Mouse (Mus musculus) thymus, adult 18-20 months (tissue): ENCODE results near the gene Dguok.

ENCODE experiments used
- DNase-seq, 2 experiments: peaks; one replicate each; pipeline ENCODE4 v3.0.0; 2022; ENCODE audit warnings: mixed read lengths in 2 of 2

The Dguok gene

GRCm38 (mm10) chr6:83506258-83507167 is at the start of gene Dguok:
Dguok (minus strand) TSS chr6:83506969.
- peak; percentile 98 to 99 for DNase-seq

DNA sequence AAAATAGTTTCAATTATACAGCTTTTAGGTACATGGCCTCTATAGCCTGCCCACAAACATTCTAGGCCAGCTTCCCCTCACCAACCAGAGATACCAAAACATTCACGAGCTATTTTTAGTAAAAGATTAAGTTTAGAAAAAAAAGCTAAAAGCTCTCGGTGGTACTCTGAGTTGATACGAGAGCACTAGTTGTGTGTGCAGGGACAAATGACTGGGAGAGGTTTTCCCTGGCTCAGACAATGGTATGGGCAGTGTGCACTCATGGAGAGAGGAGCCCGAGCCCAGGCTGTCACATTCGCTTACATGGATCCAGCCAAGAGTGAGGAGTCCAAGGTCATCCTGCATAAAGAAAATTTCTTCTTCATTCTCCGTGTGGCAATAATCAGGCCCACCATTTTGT is 49.2 kb upstream of the Dguok start:
- DNase-seq, result no peak

DNA sequence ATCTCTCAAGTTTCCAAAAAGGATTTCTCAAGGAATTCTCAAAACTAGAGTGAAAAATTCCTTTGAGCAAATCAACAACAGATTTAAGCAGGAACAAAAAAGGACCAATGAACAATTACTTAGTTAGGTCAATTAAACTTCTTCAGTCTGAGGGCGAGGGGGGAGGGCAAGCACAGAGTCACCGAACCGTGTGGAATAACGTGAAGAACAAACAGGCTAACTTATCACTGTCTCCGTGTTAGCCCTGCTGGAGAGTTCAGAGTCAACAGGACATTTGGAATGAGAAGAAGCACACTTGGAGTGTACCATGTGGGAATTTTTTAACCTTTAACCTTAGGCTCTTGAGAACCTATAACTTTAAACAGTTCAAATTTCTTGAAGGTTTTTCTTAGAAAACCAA is 41.6 kb upstream of the Dguok start:
- no peak for DNase-seq

DNA sequence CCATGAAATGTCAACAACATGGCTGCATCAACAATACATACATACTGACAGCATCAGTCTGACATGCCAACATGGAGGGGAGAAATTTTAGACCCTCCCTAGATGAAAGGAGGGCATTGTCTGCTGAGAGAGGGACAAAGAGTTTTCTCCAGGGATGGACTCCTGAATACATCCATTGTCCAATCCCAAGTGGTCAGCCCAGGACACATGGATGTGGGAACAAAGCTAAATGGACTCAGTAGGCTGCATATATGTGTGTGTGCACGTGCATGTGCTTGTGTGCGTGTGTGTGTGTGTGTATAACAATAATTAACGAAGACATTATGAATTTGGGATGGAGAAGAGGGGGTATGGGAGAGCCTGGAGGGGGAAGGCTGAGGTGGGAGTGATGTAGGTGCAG is 39.0 kb upstream of the Dguok start:
- DNase-seq, result no peak

DNA sequence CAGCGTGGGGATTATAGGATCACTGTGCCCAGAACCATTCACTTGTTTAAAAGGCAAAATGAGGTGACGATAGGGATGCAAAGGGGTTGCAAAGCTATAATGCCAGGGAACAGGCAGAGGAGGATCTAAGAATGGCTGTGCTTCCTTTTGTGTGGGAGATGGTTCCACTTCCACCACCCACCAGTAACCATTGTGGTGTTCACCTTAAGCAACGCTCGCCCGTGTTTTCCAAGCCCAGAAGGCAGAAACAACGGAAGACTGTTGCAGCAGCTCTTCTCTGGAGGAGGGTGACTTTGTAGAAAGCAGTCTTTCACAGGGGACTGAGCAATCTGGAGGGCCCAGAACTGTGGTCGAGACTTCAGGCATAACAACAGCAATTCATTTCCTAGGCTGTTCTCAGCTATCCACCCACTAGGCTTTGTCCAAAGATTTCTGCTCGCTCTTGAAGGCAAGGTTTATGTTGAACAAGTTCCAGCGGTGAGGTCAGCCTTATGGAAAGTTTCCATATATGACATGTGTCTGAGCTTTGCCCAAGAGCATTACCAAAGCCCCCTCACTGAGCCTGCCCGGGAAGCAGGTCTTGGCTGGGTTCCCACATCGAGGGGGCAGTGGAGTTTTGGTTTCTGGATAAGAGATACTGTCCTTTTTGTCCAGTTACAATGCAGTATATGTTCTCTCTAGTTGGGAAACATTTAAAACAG is 35.1 kb upstream of the Dguok start:
- no peak for DNase-seq

- DNase-seq, result no peak
Observed at GRCm38 (mm10) chr6:83540017-83540416, 33.2 kb upstream of the Dguok start.

DNA sequence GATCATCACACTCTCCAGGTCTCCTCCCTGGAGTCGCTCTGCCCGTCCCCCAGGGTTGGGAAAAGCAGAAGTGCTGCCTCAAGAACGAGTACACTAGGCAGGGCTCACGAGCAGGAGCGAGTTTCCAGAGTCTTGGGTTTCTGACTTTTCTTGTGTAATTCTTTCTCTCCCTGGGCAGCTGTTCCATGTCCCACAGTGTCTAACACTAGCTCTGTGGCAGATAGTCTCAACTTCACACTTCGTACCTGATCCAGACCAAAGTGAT is 30.0 kb upstream of the Dguok start:
- no peak for DNase-seq

- DNase-seq, result no peak
Observed at GRCm38 (mm10) chr6:83536028-83536794, 29.4 kb upstream of the Dguok start, which contains the start of gene Actg2. Actg2 (minus strand) TSS chr6:83536265.

DNA sequence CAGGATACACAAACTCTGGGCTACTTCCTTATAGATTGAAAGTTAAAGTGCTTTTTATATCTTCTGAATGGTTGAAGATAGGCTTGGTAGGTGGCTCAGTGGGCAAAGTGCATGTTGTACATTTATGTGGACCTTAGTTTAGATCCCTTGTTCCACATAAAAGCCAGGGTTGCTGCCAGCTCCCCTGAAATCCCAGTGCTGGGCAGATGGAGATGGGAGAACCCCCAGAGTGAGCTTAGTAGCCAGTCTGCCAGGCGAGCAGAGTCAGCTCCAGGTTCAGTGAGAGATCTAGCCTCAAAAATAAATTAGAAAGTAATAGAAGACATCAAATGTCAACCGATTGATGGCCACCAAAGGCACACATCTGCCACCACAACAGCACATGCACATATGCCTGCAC is 25.8 kb upstream of the Dguok start:
- DNase-seq, result no peak

- DNase-seq, result no peak
Observed at GRCm38 (mm10) chr6:83523194-83523593, 16.4 kb upstream of the Dguok start.

DNA sequence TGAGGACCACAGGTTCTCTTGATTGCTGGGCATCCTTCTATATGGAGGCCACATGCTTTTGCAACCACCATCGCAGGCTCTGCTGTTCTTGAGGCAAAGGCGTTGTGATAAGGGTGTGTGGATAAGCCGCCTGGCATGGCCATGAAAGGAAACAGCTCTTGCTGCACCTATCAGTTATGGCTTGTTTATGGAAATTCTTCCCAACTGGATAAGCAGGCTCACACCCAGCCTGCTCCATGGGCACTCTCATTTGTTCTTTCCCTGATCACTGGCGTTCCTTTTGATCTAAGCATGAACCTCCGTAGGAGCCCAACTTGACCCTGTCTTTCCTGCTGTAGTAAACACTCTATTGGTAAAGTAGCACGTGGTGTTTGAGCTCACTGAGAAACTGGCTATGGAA is 15.0 kb upstream of the Dguok start:
- DNase-seq, result no peak

DNA sequence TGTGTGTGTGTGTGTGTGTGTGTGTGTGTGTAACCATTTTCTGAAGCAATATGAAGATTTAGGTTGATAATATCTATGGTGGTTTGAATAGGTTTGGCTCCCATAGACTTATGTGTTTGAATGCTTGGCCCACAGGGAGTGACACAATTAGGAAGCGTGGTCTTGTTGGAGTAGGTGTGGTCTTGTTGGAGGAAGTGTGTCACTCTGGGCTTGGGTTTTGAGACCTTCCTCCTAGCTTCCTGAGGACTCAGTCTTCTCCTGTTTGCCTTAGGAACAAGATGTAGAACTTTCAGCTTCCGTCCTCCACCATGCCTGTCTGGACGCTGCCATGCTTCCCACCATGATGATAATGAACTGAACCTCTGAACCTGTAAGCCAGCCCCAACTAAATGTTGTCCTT is 11.9 kb upstream of the Dguok start:
- no peak for DNase-seq

DNA sequence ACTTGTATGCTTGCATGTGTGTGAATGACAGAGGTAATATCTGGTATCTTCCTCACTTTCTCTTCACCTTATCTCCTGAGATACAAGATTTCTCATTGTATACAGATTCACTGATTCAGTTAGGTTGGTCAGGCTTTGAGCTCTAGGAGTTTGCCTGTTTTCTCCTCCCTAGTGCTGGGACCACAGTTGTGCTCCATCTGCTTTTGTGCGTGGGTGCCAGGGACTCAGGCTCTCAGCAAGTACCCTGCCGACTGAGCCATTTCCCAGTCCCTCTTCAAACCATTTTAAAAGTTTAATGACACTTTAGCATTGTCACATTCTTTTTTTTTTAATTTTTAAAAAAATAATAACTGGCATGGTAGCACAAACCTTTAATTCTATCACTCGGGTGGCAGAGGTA is 8.4 kb upstream of the Dguok start:
- no peak for DNase-seq

- DNase-seq, result peak in 1 of 2 experiments; percentile 35
Observed at GRCm38 (mm10) chr6:83512495-83512894, 5.7 kb upstream of the Dguok start.

GRCm38 (mm10) chr6:83510210-83510609 is 3.4 kb upstream of the Dguok start:
- DNase-seq, result no peak

GRCm38 (mm10) chr6:83509442-83509841 is 2.7 kb upstream of the Dguok start:
- DNase-seq, result no peak

DNA sequence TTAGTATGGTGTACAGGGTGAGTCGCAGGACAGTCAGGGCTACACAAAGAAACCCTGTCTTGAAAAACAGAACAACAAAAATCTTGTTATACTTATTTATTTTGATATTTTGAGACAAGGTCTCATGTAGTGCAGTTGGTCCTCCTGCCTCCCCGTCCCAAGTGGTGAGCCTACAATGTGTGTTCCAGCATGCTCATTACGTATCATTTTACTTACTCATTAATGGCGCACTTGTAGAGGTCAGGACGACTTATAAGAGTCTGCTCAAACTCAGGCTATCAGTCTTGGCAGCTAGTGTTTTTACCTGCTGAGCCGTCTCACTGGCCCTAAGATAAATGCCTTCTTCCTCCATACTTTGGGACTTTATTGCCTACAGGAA is 388 bp upstream of the Dguok start:
- no peak for DNase-seq

GRCm38 (mm10) chr6:83505554-83505953 is 1.2 kb downstream of the Dguok start:
- DNase-seq, result no peak

DNA sequence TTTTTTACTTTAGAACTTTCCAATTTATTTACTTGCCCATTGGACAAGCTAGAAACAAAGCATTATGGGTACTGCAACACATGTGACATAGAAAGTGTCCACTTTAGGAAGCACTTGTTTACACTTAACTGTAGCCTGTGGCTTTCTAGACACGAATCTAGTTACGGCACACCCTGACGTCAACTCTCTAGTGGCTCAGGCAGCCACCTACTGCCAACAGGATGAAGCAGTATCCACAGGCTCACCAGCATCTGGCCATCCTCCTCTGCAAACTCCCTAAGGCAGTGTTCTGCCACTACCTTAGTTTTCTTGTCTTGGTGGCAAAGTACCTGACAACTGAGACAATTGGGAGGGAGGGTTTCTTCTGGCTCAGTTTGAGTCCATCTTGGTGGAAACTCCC is 3.4 kb downstream of the Dguok start:
- DNase-seq, result no peak

DNA sequence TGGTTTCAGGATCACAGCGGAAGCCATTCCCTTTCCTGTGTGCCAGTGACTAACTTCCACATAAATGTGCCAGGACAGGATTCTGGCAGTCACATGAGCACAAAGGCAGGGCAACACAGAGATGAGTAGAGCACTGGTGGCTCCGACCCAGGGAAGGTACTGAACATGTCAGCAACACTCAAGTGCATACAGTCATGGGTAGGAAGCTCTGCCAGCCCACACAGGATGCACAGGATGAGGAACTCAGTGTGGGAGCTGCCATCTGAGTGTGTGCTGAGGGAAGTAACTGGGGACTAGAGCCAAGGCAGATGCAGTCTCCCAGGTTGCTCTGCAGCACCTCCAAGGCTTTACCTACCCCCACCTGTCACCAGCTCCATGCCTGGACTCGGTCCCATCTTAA is 4.1 kb downstream of the Dguok start:
- no peak for DNase-seq

DNA sequence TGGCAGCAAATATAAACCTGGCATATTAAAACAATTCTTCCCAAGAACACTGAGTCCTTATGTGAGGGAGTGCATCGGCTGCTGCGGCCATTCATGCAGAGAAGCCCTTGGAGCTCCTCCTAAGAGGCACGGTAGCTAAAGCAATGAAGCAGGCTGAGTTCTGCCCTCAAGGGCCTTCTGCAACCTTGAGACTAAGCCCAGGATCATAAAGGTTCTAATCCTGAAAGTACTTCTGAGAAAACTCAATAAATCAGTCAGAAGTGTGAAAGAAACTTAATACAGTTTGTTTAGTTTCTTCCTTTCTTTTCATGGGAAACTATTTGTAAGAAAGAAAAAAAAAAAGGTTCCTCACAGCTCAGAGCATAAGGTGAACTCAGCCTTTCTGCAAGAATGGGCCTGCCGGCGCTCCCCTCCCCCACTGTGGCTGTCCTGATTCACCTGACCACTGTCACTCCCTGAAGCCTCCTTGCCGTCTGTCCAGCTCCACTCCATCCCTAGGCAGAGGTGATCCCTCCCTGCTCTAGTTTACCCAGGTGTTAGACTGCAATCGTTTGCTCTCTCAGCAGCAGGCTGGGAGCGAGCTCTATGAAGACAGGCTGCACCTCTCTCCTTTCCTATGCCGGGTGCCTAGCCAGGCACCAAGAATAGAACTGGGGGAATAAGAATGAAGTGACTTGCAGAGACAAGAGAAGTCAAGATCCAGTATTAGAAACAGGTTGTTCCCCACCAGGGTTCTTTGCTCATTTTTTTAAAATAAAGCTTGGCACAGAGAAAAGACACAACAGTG is 5.1 kb downstream of the Dguok start:
- no peak for DNase-seq

DNA sequence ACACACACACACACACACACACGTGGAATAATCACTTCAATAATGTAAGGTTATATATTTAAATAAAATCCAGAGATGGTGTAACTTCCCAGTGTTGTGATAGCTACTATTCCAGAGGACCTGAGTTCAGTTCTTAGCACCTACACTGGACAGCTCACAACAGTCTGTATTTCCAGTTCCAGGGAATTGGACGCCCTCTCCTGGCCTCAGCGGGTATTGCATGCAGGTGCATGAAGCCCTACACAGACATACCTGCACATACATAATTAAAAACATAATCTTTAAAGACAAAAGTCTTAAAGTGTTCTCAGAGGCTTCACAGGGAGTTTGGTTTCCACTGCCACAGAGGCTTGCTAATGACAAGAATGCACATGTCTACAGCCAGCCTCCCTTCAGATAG is 6.3 kb downstream of the Dguok start:
- DNase-seq, result no peak

- DNase-seq, result no peak
Observed at GRCm38 (mm10) chr6:83499078-83499477, 7.7 kb downstream of the Dguok start.
